ENCODE assay signal across 10 mouse cellular contexts in genomic region chr17:80128476-80128990, GRCm38 (mm10). TPM values are rescaled to one million over a fixed set of nuclear protein-coding genes. Genes with fewer than 3 reads are reported as not detected.
DNase-seq lines count a peak whose midpoint lies in the region; ATAC-seq and TF ChIP-seq lines count a peak whose summit lies in the region.
"Had no signal": no experiment of that assay in that cellular context is flagged by ENCODE, and none has a peak within 500 bp of the region (broad histone marks: within the 10 kb centered on the region; RNA-seq: fewer than 3 reads in every experiment).

No protein-coding gene starts in this region.

- no peak for TF ChIP-seq CTCF in lung, embryonic 14.5 days (IDR thresholded peaks at IDR 0.05; ENCODE audit: low read depth)

- H3K27ac ChIP-seq in lung, embryonic 14.5 days (ENCODE audit: low read depth), result no peak overlapping the region
- no peak overlapping the region for H3K27ac ChIP-seq in limb, embryonic 10.5 days
- H3K27ac ChIP-seq in stomach, embryonic 14.5 days (ENCODE audit: low read length), result peak overlapping the region; percentile 69; the same call in 1 of the 2 replicates

- H3K9me3 ChIP-seq in lung, embryonic 14.5 days (ENCODE audit: low read depth, low read length), result no peaks in the 10 kb centered on the region
- no peaks in the 10 kb centered on the region for H3K9me3 ChIP-seq in limb, embryonic 10.5 days (replicated peaks)
- no peaks in the 10 kb centered on the region for H3K9me3 ChIP-seq in stomach, embryonic 14.5 days (ENCODE audit: control insufficient read depth, low read depth, low read length)

- no peak for ATAC-seq in lung, embryonic 14.5 days (ENCODE audit: insufficient read depth)
- ATAC-seq in stomach, embryonic 14.5 days (ENCODE audit: insufficient number of reproducible peaks, insufficient read depth, low FRiP score, low read depth), result no peak
- no peak for ATAC-seq in erythroid progenitor cell, adult 5-6 weeks (replicated peaks; ENCODE audit: low FRiP score, poor library complexity, severe bottlenecking)

- intact Hi-C loops in heart, postnatal 14 days (cut with DNase I), result loop anchor here (2.0 to 5.0 kb wide), 2 partner anchors 39 to 68 kb away; no protein-coding TSS in a partner anchor

- H3K4me2 ChIP-seq in lung, embryonic 14.5 days, result peak overlapping the region; percentile 80
- H3K4me2 ChIP-seq in stomach, embryonic 14.5 days (replicated peaks; ENCODE audit: low read depth, low read length), result peak overlapping the region; percentile 70

- peak overlapping the region; percentile 41 for H3K4me3 ChIP-seq in lung, embryonic 14.5 days (ENCODE audit: low read depth, low read length)
- 0 out of 2 replicates have a peak overlapping the region, but pooled peaks have one; percentile 65 for H3K4me3 ChIP-seq in limb, embryonic 10.5 days
- H3K4me3 ChIP-seq in stomach, embryonic 14.5 days (ENCODE audit: low read depth, low read length), result no peak overlapping the region

- no peaks in the 10 kb centered on the region for H3K36me3 ChIP-seq in lung, embryonic 14.5 days (ENCODE audit: insufficient read depth)
- H3K36me3 ChIP-seq in limb, embryonic 10.5 days, result no peaks in the 10 kb centered on the region
- H3K36me3 ChIP-seq in stomach, embryonic 14.5 days (ENCODE audit: control insufficient read depth, insufficient read depth, low read length), result no peaks in the 10 kb centered on the region

- DNase-seq in heart, adult 11 months, result peak; percentile 81
- DNase-seq in heart, postnatal 14 days, result no peak
- DNase-seq in lung, embryonic 14.5 days, result no peak
- DNase-seq in lung, postnatal 25 days (ENCODE audit: low spot score), result no peak
- no peak for DNase-seq in limb, embryonic 10.5 days (ENCODE audit: low spot score)
- no peak for DNase-seq in cerebellum, postnatal 4 days (ENCODE audit: low spot score in 2 of 2)
- DNase-seq: cerebellum, adult 18-20 months; thymus, adult 2 months had no signal

- H3K27me3 ChIP-seq in lung, embryonic 14.5 days (ENCODE audit: insufficient read depth, low read length), result no peaks in the 10 kb centered on the region
- no peaks in the 10 kb centered on the region for H3K27me3 ChIP-seq in limb, embryonic 10.5 days (ENCODE audit: low read depth, poor library complexity, severe bottlenecking)
- no peaks in the 10 kb centered on the region for H3K27me3 ChIP-seq in stomach, embryonic 14.5 days (ENCODE audit: control insufficient read depth, insufficient read depth, low read length)

- peaks cover 3% of the 10 kb centered on the region for H3K4me1 ChIP-seq in lung, embryonic 14.5 days (ENCODE audit: insufficient read depth)
- peaks cover 11% of the 10 kb centered on the region for H3K4me1 ChIP-seq in limb, embryonic 10.5 days
- 0 out of 2 replicates have a peak, but pooled peaks cover 4% of the 10 kb centered on the region for H3K4me1 ChIP-seq in stomach, embryonic 14.5 days (ENCODE audit: control insufficient read depth, insufficient read depth, low read length)

- 70% methylated on average over 13 of the region's 13 CpGs for WGBS in lung, embryonic 14.5 days
- 88% methylated on average over 13 of the region's 13 CpGs for whole genome bisulfite sequencing in limb, embryonic 10.5 days
- 75% methylated on average over 13 of the region's 13 CpGs for WGBS in stomach, embryonic 14.5 days

- no peak overlapping the region for H3K9ac ChIP-seq in lung, embryonic 14.5 days
- no peak overlapping the region for H3K9ac ChIP-seq in stomach, embryonic 14.5 days (replicated peaks; ENCODE audit: low read depth, low read length)

RNA-seq across cellular contexts. Expression of gene Galm, which starts 1.3 kb away (rescaled TPM):
- 10 to 100 TPM; 11.0 to 12.4 TPM for total RNA-seq in heart, postnatal 14 days (2021)
- polyA plus RNA-seq in lung, embryonic 14.5 days (2014; fragmentation: Nextera tagmentation; extraction: Ambion mirVana), result 15.8 and 19.2 TPM in 2 replicates
- polyA plus RNA-seq in limb, embryonic 10.5 days (2016; fragmentation: Nextera tagmentation; extraction: Ambion mirVana), result 11.5 and 12.8 TPM in 2 replicates
- 19.3 and 20.0 TPM in 2 replicates for polyA plus RNA-seq in stomach, embryonic 14.5 days (2014; fragmentation: Nextera tagmentation; extraction: Ambion mirVana)
- 3.6 TPM in 1 of 2 replicates, not detected in the other for total RNA-seq in erythroid progenitor cell, adult 5-6 weeks (2015; ENCODE audit: low replicate concordance)
- 0.53 and 1.2 TPM in 2 replicates for total RNA-seq in erythroid progenitor cell, adult 5-6 weeks (2017; ENCODE audit: low replicate concordance)
